Mouse (Mus musculus): ENCODE measurements at regions not wholly inside any gene's neighbourhood (a gene's known extent, or its start where the extent isn't known, plus 50 kb on each side); places are given as distances from the start of the nearest gene placed in this dataset.

- Histone ChIP-seq H3K27ac (no peak overlapping the region), H3K4me3 (no peak overlapping the region), H3K36me3 (no peaks in the 10 kb centered on the region), H3K9me3 (no peaks in the 10 kb centered on the region), H3K27me3 (ENCODE audit: insufficient read depth, poor library complexity, severe bottlenecking) (no peaks in the 10 kb centered on the region), H3K4me1 (no peaks in the 10 kb centered on the region)
- WGBS, result 77% methylated on average over 2 of the region's 2 CpGs
- no peak for DNase-seq (ENCODE audit: low spot score)
Observed at GRCm38 (mm10) chr1:18849038-18849437, 253.8 kb upstream of the Tfap2d start.

DNA sequence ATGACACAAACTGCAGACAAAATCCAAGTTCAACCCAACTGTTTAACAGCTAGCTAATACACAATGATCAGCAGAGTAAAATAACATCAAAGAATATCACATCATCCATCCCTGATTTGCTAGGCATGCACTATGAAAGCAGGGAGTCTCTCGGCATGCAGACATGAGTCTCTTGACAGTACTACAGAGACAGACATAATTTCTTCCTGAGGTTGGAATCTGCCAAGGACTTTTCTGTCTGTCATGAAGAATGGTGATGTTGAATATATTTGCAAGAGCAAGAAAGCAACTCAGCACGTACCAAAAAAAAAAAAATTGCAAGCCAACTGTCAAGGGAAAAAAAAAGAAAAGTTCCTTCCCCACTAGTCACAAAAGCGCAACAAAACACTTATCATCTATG lies 245.4 kb upstream of the Tfap2d start:
- H3K27ac ChIP-seq, result no peak overlapping the region
- WGBS, result 84% methylated on average over 3 of the region's 3 CpGs

GRCm38 (mm10) chr1:18903266-18903665 lies 199.6 kb upstream of the Tfap2d start:
- 85% methylated on average over 1 of the region's 1 CpGs for WGBS
- Histone ChIP-seq H3K4me3 (no peak overlapping the region), H3K36me3 (no peaks in the 10 kb centered on the region), H3K4me1 (no peaks in the 10 kb centered on the region), H3K9me3 (no peaks in the 10 kb centered on the region), H3K27me3 (ENCODE audit: insufficient read depth, poor library complexity, severe bottlenecking) (no peaks in the 10 kb centered on the region), H3K27ac (no peak overlapping the region)
- DNase-seq (ENCODE audit: low spot score), result no peak

More for the DNA sequence above, 245.4 kb upstream of the Tfap2d start:
- no peaks in the 10 kb centered on the region for H3K9me3 ChIP-seq
- no peaks in the 10 kb centered on the region for H3K36me3 ChIP-seq
- no peaks in the 10 kb centered on the region for H3K4me1 ChIP-seq
- H3K4me3 ChIP-seq, result no peak overlapping the region
- DNase-seq (ENCODE audit: low spot score), result no peak
- no peaks in the 10 kb centered on the region for H3K27me3 ChIP-seq (ENCODE audit: insufficient read depth, poor library complexity, severe bottlenecking)

- Histone ChIP-seq H3K27me3 (ENCODE audit: insufficient read depth, poor library complexity, severe bottlenecking) (no peaks in the 10 kb centered on the region), H3K4me1 (no peaks in the 10 kb centered on the region), H3K9me3 (no peaks in the 10 kb centered on the region), H3K36me3 (no peaks in the 10 kb centered on the region), H3K4me3 (no peak overlapping the region), H3K27ac (no peak overlapping the region)
- DNase-seq (ENCODE audit: low spot score), result no peak
- WGBS, result 68% methylated on average over 4 of the region's 4 CpGs
Observed at GRCm38 (mm10) chr1:18903696-18904095, 199.1 kb upstream of the Tfap2d start.

- H3K4me1 ChIP-seq, result no peaks in the 10 kb centered on the region
- WGBS, result 69% methylated on average over 4 of the region's 4 CpGs
- no peak for DNase-seq (ENCODE audit: low spot score)
- no peak overlapping the region for H3K27ac ChIP-seq
- H3K36me3 ChIP-seq, result no peaks in the 10 kb centered on the region
- H3K9me3 ChIP-seq, result no peaks in the 10 kb centered on the region
- H3K4me3 ChIP-seq, result no peak overlapping the region
- H3K27me3 ChIP-seq (ENCODE audit: insufficient read depth, poor library complexity, severe bottlenecking), result no peaks in the 10 kb centered on the region
Observed at GRCm38 (mm10) chr1:18911578-18911977, 191.2 kb upstream of the Tfap2d start.

- 93% methylated on average over 1 of the region's 1 CpGs for WGBS
- Histone ChIP-seq H3K4me1 (no peaks in the 10 kb centered on the region), H3K27me3 (ENCODE audit: insufficient read depth, poor library complexity, severe bottlenecking) (no peaks in the 10 kb centered on the region), H3K36me3 (no peaks in the 10 kb centered on the region), H3K9me3 (no peaks in the 10 kb centered on the region), H3K27ac (no peak overlapping the region), H3K4me3 (no peak overlapping the region)
- no peak for DNase-seq (ENCODE audit: low spot score)
Observed at GRCm38 (mm10) chr1:18956276-18956675, 146.5 kb upstream of the Tfap2d start.

DNA sequence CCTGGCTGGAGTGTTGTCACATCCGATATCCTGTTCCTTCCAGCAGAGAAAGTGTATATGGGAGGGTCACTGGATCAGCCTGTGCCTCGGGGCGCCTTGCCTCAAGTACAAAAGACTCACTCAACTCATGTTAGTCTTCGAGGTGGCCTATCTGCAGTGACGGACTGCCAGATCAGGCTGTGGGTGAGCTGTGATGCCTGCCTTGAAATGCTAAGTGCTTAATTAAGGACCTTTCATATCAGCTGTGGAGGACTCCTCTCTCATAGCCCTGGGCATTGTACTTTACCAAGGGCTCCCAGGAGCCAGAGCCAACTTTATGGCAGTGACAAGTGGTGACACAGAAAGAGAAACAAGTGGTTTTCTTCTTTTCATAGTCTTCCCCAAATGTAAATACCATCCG lies 145.8 kb upstream of the Tfap2d start:
- Histone ChIP-seq H3K36me3 (no peaks in the 10 kb centered on the region), H3K4me3 (no peak overlapping the region), H3K27me3 (ENCODE audit: insufficient read depth, poor library complexity, severe bottlenecking) (no peaks in the 10 kb centered on the region), H3K4me1 (no peaks in the 10 kb centered on the region), H3K9me3 (no peaks in the 10 kb centered on the region), H3K27ac (no peak overlapping the region)
- DNase-seq (ENCODE audit: low spot score), result peak; percentile 73
- 33% methylated on average over 6 of the region's 6 CpGs for WGBS

GRCm38 (mm10) chr1:18961464-18961863 lies 141.4 kb upstream of the Tfap2d start:
- Histone ChIP-seq H3K27ac (no peak overlapping the region), H3K4me3 (peak overlapping the region; percentile 15; the same call in 1 of the 2 replicates), H3K9me3 (no peaks in the 10 kb centered on the region), H3K27me3 (ENCODE audit: insufficient read depth, poor library complexity, severe bottlenecking) (no peaks in the 10 kb centered on the region), H3K36me3 (no peaks in the 10 kb centered on the region), H3K4me1 (no peaks in the 10 kb centered on the region)
- peak; percentile 80 for DNase-seq (ENCODE audit: low spot score)
- 25% methylated on average over 9 of the region's 9 CpGs for WGBS

DNA sequence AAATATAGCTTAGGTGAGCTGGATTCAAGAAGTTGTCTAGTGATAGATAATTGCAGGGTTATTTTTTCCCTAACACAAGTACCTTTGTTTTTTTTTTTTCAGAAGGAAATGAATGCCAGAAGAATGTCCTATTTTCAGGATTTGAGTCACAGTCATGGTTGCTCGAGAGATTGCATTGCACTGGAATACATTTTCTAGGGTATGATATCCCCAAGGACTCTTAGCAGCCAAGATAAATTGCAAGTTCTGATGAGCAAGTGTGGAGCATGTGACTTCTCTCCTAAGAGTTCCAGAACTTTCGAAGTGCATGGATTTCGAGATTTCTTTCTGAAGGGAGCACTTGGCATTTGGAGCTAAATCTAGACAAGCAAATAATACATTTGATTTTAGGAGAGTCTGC lies 140.9 kb upstream of the Tfap2d start:
- no peaks in the 10 kb centered on the region for H3K27me3 ChIP-seq (ENCODE audit: insufficient read depth, poor library complexity, severe bottlenecking)
- H3K9me3 ChIP-seq, result no peaks in the 10 kb centered on the region
- H3K4me1 ChIP-seq, result no peaks in the 10 kb centered on the region
- DNase-seq (ENCODE audit: low spot score), result no peak
- no peaks in the 10 kb centered on the region for H3K36me3 ChIP-seq
- 62% methylated on average over 3 of the region's 3 CpGs for WGBS
- H3K4me3 ChIP-seq, result no peak overlapping the region
- H3K27ac ChIP-seq, result no peak overlapping the region

DNA sequence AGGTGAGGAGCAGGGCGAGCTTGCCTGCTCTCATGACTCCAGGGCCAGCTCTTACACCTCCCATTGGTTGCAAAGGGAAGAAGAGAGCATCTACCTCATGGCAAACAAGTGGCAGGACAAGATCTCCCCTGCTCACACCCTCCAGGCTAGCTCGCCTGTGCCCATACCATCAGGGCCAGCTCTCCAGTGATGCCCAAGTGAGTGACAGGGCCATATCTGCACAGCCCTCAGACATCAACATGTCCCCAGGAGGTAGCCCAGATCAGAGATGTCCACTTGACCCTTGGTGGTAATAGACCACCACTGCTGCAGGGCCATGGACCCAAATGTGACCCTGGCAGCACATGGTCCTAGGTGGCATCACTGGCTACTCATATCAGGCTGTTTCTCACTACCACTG lies 133.9 kb upstream of the Tfap2d start:
- H3K27ac ChIP-seq, result no peak overlapping the region
- H3K4me1 ChIP-seq, result no peaks in the 10 kb centered on the region
- H3K9me3 ChIP-seq, result no peaks in the 10 kb centered on the region
- no peak for DNase-seq (ENCODE audit: low spot score)
- no peaks in the 10 kb centered on the region for H3K36me3 ChIP-seq
- 0 out of 2 replicates have a peak, but pooled peaks cover 5% of the 10 kb centered on the region for H3K27me3 ChIP-seq (ENCODE audit: insufficient read depth, poor library complexity, severe bottlenecking)
- no peak overlapping the region for H3K4me3 ChIP-seq
- WGBS, result 61% methylated on average over 2 of the region's 2 CpGs

DNA sequence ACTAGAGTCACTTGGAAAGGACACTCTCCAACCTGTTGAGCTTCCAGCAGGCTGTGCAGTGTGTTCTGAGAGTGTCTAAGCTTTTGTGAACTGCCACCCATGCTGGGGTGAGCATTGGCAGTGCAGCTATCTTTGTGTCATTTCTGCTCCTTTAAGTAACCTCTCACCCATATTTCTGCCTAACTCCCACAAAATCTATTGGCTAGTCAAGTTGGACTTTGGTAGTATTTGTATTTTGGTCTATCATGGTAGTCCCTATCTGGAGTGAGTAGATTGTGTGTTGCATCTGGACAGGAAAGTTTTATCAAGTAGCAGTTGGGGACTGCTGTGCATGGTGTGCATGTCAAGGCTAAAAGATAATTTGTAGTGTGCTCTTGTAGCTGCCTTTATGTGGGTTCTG lies 132.6 kb upstream of the Tfap2d start:
- no peak for DNase-seq (ENCODE audit: low spot score)
- H3K9me3 ChIP-seq, result no peaks in the 10 kb centered on the region
- H3K27me3 ChIP-seq (ENCODE audit: insufficient read depth, poor library complexity, severe bottlenecking), result 0 out of 2 replicates have a peak, but pooled peaks cover 5% of the 10 kb centered on the region
- H3K4me1 ChIP-seq, result no peaks in the 10 kb centered on the region
- H3K4me3 ChIP-seq, result no peak overlapping the region
- H3K27ac ChIP-seq, result no peak overlapping the region
- H3K36me3 ChIP-seq, result no peaks in the 10 kb centered on the region

DNA sequence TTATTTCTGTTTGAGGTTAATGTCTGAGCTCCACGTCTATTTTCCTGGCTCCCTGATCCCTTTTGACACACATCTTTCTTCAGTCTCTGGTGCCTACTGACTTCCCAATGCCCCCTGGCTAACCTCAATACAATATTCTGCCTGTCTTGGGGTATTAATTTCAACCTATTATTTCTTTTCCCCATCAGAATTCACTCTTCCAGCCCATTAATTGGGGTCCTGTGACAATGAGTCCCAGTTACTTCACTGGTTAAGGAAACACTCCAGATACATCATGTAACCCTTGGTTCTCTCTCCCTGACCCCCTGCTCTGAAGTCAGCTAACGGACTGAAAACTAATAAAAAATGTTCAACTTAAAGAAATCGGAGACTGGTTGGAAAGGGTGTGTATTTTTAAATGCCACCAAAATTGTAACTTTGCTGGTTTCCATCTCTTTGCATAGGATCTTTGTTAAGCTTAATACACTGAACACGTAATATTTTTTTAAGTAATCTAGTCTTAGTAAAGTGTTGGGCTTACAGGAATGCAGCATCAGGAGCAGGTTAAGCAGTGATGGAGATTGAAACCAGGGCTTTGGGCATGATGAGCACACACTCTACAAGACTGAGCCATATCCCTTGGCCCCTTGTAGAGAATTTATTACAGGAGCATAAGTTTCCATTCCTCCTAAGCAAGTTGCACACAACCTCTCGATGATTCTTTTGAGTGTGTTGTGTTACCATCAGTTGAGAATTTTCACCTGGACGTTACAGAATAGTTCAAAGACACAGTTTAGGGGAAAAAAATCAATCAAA lies 128.8 kb upstream of the Tfap2d start:
- no peaks in the 10 kb centered on the region for H3K4me1 ChIP-seq
- WGBS, result 76% methylated on average over 6 of the region's 6 CpGs
- no peaks in the 10 kb centered on the region for H3K36me3 ChIP-seq
- 0 out of 2 replicates have a peak, but pooled peaks cover under 1% of the 10 kb centered on the region for H3K27me3 ChIP-seq (ENCODE audit: insufficient read depth, poor library complexity, severe bottlenecking)
- H3K9me3 ChIP-seq, result no peaks in the 10 kb centered on the region
- no peak overlapping the region for H3K27ac ChIP-seq
- no peak for DNase-seq (ENCODE audit: low spot score)
- no peak overlapping the region for H3K4me3 ChIP-seq

DNA sequence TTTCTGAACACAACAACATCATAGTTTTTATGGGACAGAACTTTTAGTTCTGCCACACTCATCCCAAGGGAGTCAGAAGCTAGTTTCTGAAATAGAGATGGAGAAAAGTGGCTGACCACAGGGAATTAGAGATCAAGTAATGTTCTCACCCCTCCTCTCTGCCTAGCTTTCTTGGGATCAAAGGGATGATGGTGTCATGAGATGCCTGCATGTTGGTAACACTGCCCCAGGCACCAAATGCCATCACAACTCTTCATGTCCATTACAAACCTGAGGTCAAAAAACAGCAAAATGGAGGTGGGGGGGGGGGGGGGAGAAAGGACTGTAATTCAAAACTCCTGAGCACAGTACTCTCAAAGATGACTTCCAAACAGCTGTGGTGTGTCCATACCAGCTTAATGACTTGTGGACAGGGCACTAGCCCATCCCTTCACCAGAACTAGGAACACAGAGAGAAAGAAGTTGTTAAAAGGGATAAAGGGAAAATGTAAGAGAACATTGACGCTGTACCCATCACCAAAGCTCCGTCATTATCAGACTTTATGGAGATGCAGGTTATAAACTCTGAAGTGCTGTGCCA lies 127.9 kb upstream of the Tfap2d start:
- Histone ChIP-seq H3K4me1 (no peaks in the 10 kb centered on the region), H3K27me3 (ENCODE audit: insufficient read depth, poor library complexity, severe bottlenecking) (no peaks in the 10 kb centered on the region), H3K27ac (no peak overlapping the region), H3K36me3 (no peaks in the 10 kb centered on the region), H3K9me3 (no peaks in the 10 kb centered on the region), H3K4me3 (no peak overlapping the region)
- 92% methylated on average over 2 of the region's 2 CpGs for WGBS
- no peak for DNase-seq (ENCODE audit: low spot score)
